Mouse (Mus musculus): Measurements from ENCODE around the gene Psmc3ip. TPM values are rescaled to one million over a fixed set of nuclear protein-coding genes. Genes with fewer than 3 reads are reported as not detected.
A peak's percentile ranks its signal among the peaks of the same experiment; 100 is the strongest.

The Psmc3ip gene
- polyA plus RNA-seq (2015; fragmentation: Nextera tagmentation; extraction: Ambion mirVana): 10.6 and 11.8 TPM in 2 replicates

- Histone ChIP-seq H3K4me2 (replicated peaks; ENCODE audit: low read depth) (peak within 1 kb of the TSS; percentile 91), H3K27me3 (ENCODE audit: control insufficient read depth, insufficient read depth, low read length) (no peaks in the 10 kb centered on the region), H3K4me3 (ENCODE audit: low read depth, low read length) (peak within 1 kb of the TSS; percentile 64), H3K9me3 (ENCODE audit: control insufficient read depth, low read length) (no peaks in the 10 kb centered on the region), H3K9ac (ENCODE audit: low read length) (peak within 1 kb of the TSS; percentile 78), H3K27ac (replicated peaks) (peak within 1 kb of the TSS; percentile 93), H3K4me1 (replicated peaks; ENCODE audit: control insufficient read depth, insufficient read depth) (no peaks in the 10 kb centered on the region; the same call in 1 of the 2 replicates), H3K36me3 (ENCODE audit: control insufficient read depth, insufficient read depth, low read length) (peaks cover 42% of the 10 kb centered on the region)
- under 1% methylated on average over 43 of the region's 43 CpGs for WGBS
- ATAC-seq (ENCODE audit: low FRiP score, low TSS enrichment) (peak; percentile 94), DNase-seq (ENCODE audit: low spot score) (peak; percentile 96)
- TF ChIP-seq CTCF (IDR thresholded peaks at IDR 0.05; ENCODE audit: low read depth) (peak; percentile 86), EP300 (optimal IDR thresholded peaks at IDR 0.05) (no peak)
Observed at GRCm38 (mm10) chr11:101095314-101096024, at the start of gene Psmc3ip. TSS of gene Psmc3ip (minus strand) at chr11:101095436.

- ATAC-seq (ENCODE audit: low FRiP score, low TSS enrichment): no peak
- Histone ChIP-seq H3K27ac (replicated peaks) (no peak overlapping the region), H3K4me3 (ENCODE audit: low read depth, low read length) (peak overlapping the region; percentile 10; the same call in 1 of the 2 replicates)
Observed at GRCm38 (mm10) chr11:101143338-101144225, 48.3 kb upstream of the Psmc3ip start.

DNA sequence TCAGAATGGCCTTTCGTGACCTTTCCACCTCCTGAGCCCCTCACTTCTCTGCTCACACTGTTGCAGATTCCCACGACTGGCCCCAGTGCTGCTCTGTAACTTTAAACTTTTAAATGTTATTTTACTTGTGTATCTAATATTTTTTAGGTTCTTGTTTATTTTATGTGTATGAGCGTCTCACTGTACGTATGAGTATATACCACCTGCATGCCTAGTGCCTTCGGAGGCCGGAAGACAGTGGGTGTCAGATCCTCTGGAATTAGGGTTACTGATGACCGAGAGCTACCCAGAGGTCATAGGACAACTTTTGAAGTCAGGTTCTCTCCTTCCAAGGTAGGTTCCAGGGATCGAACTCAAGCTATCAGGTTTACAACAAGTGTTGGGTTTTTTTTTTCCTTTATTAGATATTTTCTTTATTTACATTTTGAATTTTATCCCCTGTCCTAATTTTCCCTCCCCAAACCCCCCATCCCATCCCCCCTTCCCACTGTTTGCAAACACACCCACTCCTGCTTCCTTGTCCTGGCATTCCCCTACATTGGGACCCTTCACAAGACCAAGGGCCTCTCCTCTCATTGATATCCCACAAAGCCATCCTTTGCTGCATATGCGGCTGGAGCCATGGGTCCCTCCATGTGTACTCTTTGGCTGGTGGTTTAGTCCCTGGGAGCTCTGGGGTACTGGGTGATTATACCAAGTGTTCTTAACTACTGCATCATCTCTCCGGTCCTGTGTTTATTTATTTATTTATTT, 47.2 kb upstream of the Psmc3ip start:
- WGBS: 84% methylated on average over 10 of the region's 10 CpGs
- H3K27me3 ChIP-seq (ENCODE audit: control insufficient read depth, insufficient read depth, low read length): no peaks in the 10 kb centered on the region
- no peak for DNase-seq (ENCODE audit: low spot score)
- no peak overlapping the region for H3K27ac ChIP-seq (replicated peaks)
- TF ChIP-seq CTCF (IDR thresholded peaks at IDR 0.05; ENCODE audit: low read depth) (no peak), EP300 (optimal IDR thresholded peaks at IDR 0.05) (no peak)
- H3K9ac ChIP-seq (ENCODE audit: low read length): no peak overlapping the region
- H3K9me3 ChIP-seq (ENCODE audit: control insufficient read depth, low read length): no peaks in the 10 kb centered on the region
- H3K36me3 ChIP-seq (ENCODE audit: control insufficient read depth, insufficient read depth, low read length): no peaks in the 10 kb centered on the region
- no peak overlapping the region for H3K4me3 ChIP-seq (ENCODE audit: low read depth, low read length)
- no peak overlapping the region for H3K4me2 ChIP-seq (replicated peaks; ENCODE audit: low read depth)
- H3K4me1 ChIP-seq (replicated peaks; ENCODE audit: control insufficient read depth, insufficient read depth): no peaks in the 10 kb centered on the region
- ATAC-seq (ENCODE audit: low FRiP score, low TSS enrichment): no peak

More at GRCm38 (mm10) chr11:101143338-101144225, 48.3 kb upstream of the Psmc3ip start:
- Histone ChIP-seq H3K4me2 (replicated peaks; ENCODE audit: low read depth) (peak overlapping the region; percentile 38), H3K4me1 (replicated peaks; ENCODE audit: control insufficient read depth, insufficient read depth) (no peaks in the 10 kb centered on the region), H3K27me3 (ENCODE audit: control insufficient read depth, insufficient read depth, low read length) (no peaks in the 10 kb centered on the region), H3K9ac (ENCODE audit: low read length) (no peak overlapping the region), H3K9me3 (ENCODE audit: control insufficient read depth, low read length) (no peaks in the 10 kb centered on the region), H3K36me3 (ENCODE audit: control insufficient read depth, insufficient read depth, low read length) (no peaks in the 10 kb centered on the region)
- no peak for DNase-seq (ENCODE audit: low spot score)
- no peak for TF ChIP-seq EP300 (optimal IDR thresholded peaks at IDR 0.05)
- TF ChIP-seq CTCF (IDR thresholded peaks at IDR 0.05; ENCODE audit: low read depth): no peak
- 23% methylated on average over 17 of the region's 19 CpGs for WGBS

DNA sequence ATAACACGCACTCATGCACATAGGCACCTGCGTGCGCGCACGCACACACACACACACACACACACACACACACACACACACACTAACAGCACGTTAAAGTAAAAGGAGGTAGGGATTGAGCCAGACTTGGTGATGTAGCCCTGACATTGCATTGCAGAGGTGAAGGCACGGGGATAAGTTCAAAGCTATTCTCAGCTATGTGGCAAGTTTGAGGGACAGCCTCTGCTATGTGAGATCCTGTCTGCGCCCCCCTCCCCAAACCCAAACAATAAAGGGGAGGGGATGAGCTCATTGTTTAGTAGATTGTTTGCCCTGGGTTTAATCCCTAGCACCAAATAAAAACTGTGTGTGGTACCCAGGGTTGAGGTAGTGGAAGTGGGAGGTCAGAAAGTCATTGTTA, 45.9 kb upstream of the Psmc3ip start:
- no peak overlapping the region for H3K4me2 ChIP-seq (replicated peaks; ENCODE audit: low read depth)
- H3K36me3 ChIP-seq (ENCODE audit: control insufficient read depth, insufficient read depth, low read length): no peaks in the 10 kb centered on the region
- H3K27ac ChIP-seq (replicated peaks): 0 out of 2 replicates have a peak overlapping the region, but pooled peaks have one; percentile 53
- WGBS: 73% methylated on average over 8 of the region's 8 CpGs
- H3K4me3 ChIP-seq (ENCODE audit: low read depth, low read length): no peak overlapping the region
- no peak overlapping the region for H3K9ac ChIP-seq (ENCODE audit: low read length)
- TF ChIP-seq CTCF (IDR thresholded peaks at IDR 0.05; ENCODE audit: low read depth): no peak
- no peak for TF ChIP-seq EP300 (optimal IDR thresholded peaks at IDR 0.05)
- no peaks in the 10 kb centered on the region for H3K9me3 ChIP-seq (ENCODE audit: control insufficient read depth, low read length)
- DNase-seq (ENCODE audit: low spot score) (no peak), ATAC-seq (ENCODE audit: low FRiP score, low TSS enrichment) (no peak)
- H3K4me1 ChIP-seq (replicated peaks; ENCODE audit: control insufficient read depth, insufficient read depth): no peaks in the 10 kb centered on the region
- H3K27me3 ChIP-seq (ENCODE audit: control insufficient read depth, insufficient read depth, low read length): no peaks in the 10 kb centered on the region

DNA sequence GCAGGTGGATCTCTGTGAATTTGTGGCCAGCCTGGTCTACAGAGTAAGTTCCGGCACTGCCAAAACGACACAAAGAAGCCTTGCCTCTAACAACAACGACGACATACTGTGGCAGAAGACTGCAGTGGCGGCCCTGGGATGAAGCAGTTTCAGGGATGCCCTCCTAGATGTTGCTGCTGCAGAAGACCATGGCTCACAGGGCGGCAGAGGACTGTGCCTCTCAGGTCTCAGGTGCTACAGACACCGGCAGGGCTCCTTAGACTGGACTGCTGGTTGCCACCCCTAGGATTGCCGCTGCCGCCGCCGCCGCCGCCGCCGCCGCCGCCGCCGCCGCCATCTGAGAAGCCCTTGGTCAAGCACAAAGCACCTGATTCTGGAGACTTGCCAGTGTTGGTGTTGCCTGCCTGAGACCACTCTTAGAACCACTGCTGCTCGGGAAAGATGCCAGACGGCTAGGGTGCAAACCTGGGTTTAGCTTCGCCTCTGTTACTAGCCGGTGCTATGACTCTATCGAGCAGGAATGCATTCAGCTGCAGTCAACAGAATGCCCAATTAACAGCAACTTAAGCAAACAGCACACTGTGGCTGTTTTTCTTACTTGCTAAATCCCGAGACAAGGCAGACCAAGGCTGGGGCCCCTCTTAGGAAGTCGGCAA, 45.1 kb upstream of the Psmc3ip start:
- Histone ChIP-seq H3K27me3 (ENCODE audit: control insufficient read depth, insufficient read depth, low read length) (no peaks in the 10 kb centered on the region), H3K27ac (replicated peaks) (peak overlapping the region; percentile 53; the same call in 1 of the 2 replicates), H3K4me1 (replicated peaks; ENCODE audit: control insufficient read depth, insufficient read depth) (no peaks in the 10 kb centered on the region), H3K9me3 (ENCODE audit: control insufficient read depth, low read length) (no peaks in the 10 kb centered on the region), H3K9ac (ENCODE audit: low read length) (peak overlapping the region; percentile 13; the same call in 1 of the 2 replicates), H3K4me3 (ENCODE audit: low read depth, low read length) (peak overlapping the region; percentile 21; the same call in 1 of the 2 replicates), H3K36me3 (ENCODE audit: control insufficient read depth, insufficient read depth, low read length) (no peaks in the 10 kb centered on the region), H3K4me2 (replicated peaks; ENCODE audit: low read depth) (peak overlapping the region; percentile 58)
- TF ChIP-seq CTCF (IDR thresholded peaks at IDR 0.05; ENCODE audit: low read depth) (no peak), EP300 (optimal IDR thresholded peaks at IDR 0.05) (no peak)
- DNase-seq (ENCODE audit: low spot score) (peak; percentile 41), ATAC-seq (ENCODE audit: low FRiP score, low TSS enrichment) (no peak)
- 44% methylated on average over 27 of the region's 27 CpGs for WGBS

All from stomach, postnatal 0 days (tissue).